Mouse (Mus musculus) olfactory bulb, adult 2 months (tissue): ENCODE data around the gene Tmem198.

Experiments used
- CTCF ChIP-seq: fragments of 200-500 bp; IDR thresholded peaks from 2 replicates; pipeline ENCODE4 v1.5.1; 2012; ENCODE audit warnings: low read depth, mild to moderate bottlenecking, low read length, moderate library complexity; ENCODE audit not compliant: insufficient read depth
- POLR2A ChIP-seq: fragments of 200-500 bp; IDR thresholded peaks from 2 replicates; pipeline ENCODE4 v1.6.1; 2012; ENCODE audit warnings: mild to moderate bottlenecking, low read depth, low read length, moderate library complexity; ENCODE audit not compliant: insufficient read depth

DNA sequence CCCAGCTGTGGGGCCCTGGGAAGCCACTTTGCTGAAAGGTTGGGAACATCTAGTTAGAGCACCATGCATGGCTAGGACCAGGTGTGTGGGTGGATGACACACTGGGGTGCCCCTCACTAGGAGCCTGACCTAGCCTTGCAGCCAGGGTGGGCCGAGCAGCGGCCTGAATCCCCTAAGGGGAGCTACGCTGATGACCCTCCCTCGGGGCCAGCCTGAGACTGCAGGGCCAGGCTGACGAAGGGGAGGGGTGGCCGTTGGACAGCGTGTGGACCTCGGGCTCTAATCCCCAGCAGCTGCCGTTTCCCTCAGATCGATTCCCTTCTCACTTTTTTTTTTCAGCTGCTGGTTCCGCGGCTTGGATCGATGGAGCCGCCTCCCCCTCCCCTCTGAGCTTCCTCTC is 30.4 kb upstream of the Tmem198 start:
- TF ChIP-seq POLR2A (no peak), CTCF (no peak)
